Mouse (Mus musculus) urinary bladder, adult 18-20 months (tissue): ENCODE measurements around the gene Prkaa1.
A peak's percentile ranks its signal among the peaks of the same experiment; 100 is the strongest.
"Not testable (repeated sequence)": the region's sequence is repeated elsewhere in the genome, so short reads cannot be mapped to it uniquely, and the experiment has no call there.

ENCODE experiments used
- DNase-seq, 2 experiments: peaks; one replicate each; pipeline ENCODE4 v3.0.0; 2022; ENCODE audit warnings: low spot score in 2 of 2, mixed read lengths in 2 of 2

Gene Prkaa1

GRCm38 (mm10) chr15:5165121-5165773, 21.6 kb downstream of the Prkaa1 start:
- no peak for DNase-seq

GRCm38 (mm10) chr15:5173217-5173820, 29.7 kb downstream of the Prkaa1 start:
- no peak for DNase-seq

- no peak for DNase-seq
Observed at GRCm38 (mm10) chr15:5184668-5185330, 41.1 kb downstream of the Prkaa1 start.

GRCm38 (mm10) chr15:5185366-5186292, 42.0 kb downstream of the Prkaa1 start, which contains the start of gene Ttc33:
Gene Ttc33, plus strand, starts transcription at chr15:5185525.
- peak; percentile 71 to 77 for DNase-seq

GRCm38 (mm10) chr15:5186293-5186675, 42.6 kb downstream of the Prkaa1 start:
- DNase-seq, result no peak

- DNase-seq, result no peak
Observed at GRCm38 (mm10) chr15:5187116-5187515, 43.5 kb downstream of the Prkaa1 start.

GRCm38 (mm10) chr15:5188029-5188428, 44.4 kb downstream of the Prkaa1 start:
- DNase-seq, result no peak

GRCm38 (mm10) chr15:5189504-5190093, 45.9 kb downstream of the Prkaa1 start:
- no peak for DNase-seq

GRCm38 (mm10) chr15:5193833-5194232, 50.2 kb downstream of the Prkaa1 start:
- no peak for DNase-seq

- no peak for DNase-seq
Observed at GRCm38 (mm10) chr15:5194446-5194845, 50.8 kb downstream of the Prkaa1 start.

- DNase-seq, result no peak
Observed at GRCm38 (mm10) chr15:5194931-5195330, 51.3 kb downstream of the Prkaa1 start.

GRCm38 (mm10) chr15:5195987-5196514, 52.4 kb downstream of the Prkaa1 start:
- DNase-seq, result no peak

- no peak for DNase-seq
Observed at GRCm38 (mm10) chr15:5196691-5197090, 53.0 kb downstream of the Prkaa1 start.

- no peak for DNase-seq
Observed at GRCm38 (mm10) chr15:5205222-5205621, 61.6 kb downstream of the Prkaa1 start.

- no peak for DNase-seq
Observed at GRCm38 (mm10) chr15:5209116-5209515, 65.5 kb downstream of the Prkaa1 start.

- no peak for DNase-seq
Observed at GRCm38 (mm10) chr15:5220491-5220890, 76.8 kb downstream of the Prkaa1 start.

GRCm38 (mm10) chr15:5230746-5231145, 87.1 kb downstream of the Prkaa1 start:
- DNase-seq, result not testable (repeated sequence)
